Mouse (Mus musculus): ENCODE measurements around the gene Lyar. TPM values are rescaled to one million over a fixed set of nuclear protein-coding genes. Genes with fewer than 3 reads are reported as not detected.

Gene Lyar
- total and polyA plus RNA-seq, 3 experiments, result 134 to 314 (median 195) TPM

DNA sequence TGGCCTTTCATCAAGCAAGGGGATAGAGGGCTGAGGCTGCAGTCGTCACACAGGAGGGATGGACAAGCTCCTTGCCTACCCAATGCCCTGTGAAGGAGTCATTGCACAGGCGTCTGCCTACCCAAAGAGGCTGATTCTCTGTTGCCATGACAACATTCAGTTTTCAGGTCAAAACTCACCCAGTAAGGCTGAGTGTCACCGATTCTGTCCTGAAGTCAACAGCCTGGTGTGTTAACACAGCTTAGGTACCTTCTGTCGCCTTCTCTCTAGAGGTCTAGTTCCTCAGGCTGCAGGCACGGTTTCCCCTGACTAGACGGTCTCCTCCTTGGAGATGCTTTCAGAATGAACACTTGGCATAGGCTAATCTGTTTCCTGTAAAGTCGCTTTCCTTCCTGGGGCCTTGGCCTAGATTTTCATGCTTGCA, 15.0 kb upstream of the Lyar start:
- in situ Hi-C loops (cut with MboI; ENCODE audit: low pct_ligation_motif_present, low pct_unique_long_range_greater_than_20kb, low sequenced_read_pairs), result no loop called here
- no peak overlapping the region for H3K9ac ChIP-seq (ENCODE audit: insufficient read depth, low read depth)
- H3K4me2 ChIP-seq (ENCODE audit: insufficient read depth, low read depth, poor library complexity, severe bottlenecking), result no peak overlapping the region
- H3K79me2 ChIP-seq (replicated peaks; ENCODE audit: control insufficient read depth, extremely low read depth, insufficient read depth, poor library complexity, severe bottlenecking), result no peaks in the 10 kb centered on the region
- dilution Hi-C loops (cut with MboI; ENCODE audit: extremely low pct_ligation_motif_present, extremely low pct_unique_long_range_greater_than_20kb, low sequenced_read_pairs), result no loop called here
- no peak for DNase-seq (ENCODE audit: extremely low read depth)
- peaks cover 0 to 16% of the 10 kb centered on the region in 2 experiments; a peak in 2 of 4 replicates for H3K4me1 ChIP-seq (ENCODE audit: control insufficient read depth in 1 of 2, insufficient read depth in 2 of 2)
- no peaks in the 10 kb centered on the region for H3K27me3 ChIP-seq (replicated peaks)
- no peak overlapping the region for H3K4me3 ChIP-seq (replicated peaks in 1 of 3; ENCODE audit: low read depth in 2 of 3, low read length in 2 of 3, poor library complexity in 1 of 3)
- TF ChIP-seq MAX (IDR thresholded peaks at IDR 0.05; ENCODE audit: low read length) (no peak), ELF1 (IDR thresholded peaks at IDR 0.05; ENCODE audit: low read depth, low read length) (no peak), ZNF384 (IDR thresholded peaks at IDR 0.05; ENCODE audit: low read depth, low read length) (no peak), MAZ (IDR thresholded peaks at IDR 0.05; ENCODE audit: low read depth, low read length) (no peak), MXI1 (IDR thresholded peaks at IDR 0.05; ENCODE audit: low read depth, low read length) (no peak), RCOR1 (conservative IDR thresholded peaks at IDR 0.05; ENCODE audit: low read depth, low read length) (no peak), HCFC1 (IDR thresholded peaks at IDR 0.05; ENCODE audit: low read depth, low read length) (no peak)
- H3K9me3 ChIP-seq (replicated peaks; ENCODE audit: low read length), result no peaks in the 10 kb centered on the region
- H3K27ac ChIP-seq (ENCODE audit: insufficient read depth, low read depth), result no peak overlapping the region
- H3K36me3 ChIP-seq (replicated peaks in 1 of 2; ENCODE audit: control insufficient read depth in 1 of 2, insufficient read depth in 1 of 2, low read length in 1 of 2), result peaks cover 55 to 90% of the 10 kb centered on the region in 2 experiments

DNA sequence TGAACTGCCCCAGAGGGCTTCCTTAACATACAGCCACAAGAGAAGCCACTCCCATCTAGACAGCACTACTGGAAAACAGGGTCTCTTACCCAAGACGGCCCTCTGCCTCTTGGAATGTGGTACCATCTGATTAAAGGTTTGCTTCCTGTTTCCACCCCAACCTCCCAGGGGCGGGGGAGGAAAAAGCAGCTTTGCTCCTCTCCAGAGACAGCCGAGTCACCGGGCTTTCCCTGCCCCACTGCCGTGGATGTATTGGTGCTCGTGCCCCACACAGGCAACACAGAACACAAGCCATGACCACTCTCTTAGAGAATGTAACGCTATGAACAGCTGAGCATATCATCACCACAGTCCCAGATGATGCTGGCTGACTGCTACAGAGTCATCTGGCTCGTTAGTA, 11.3 kb upstream of the Lyar start:
- Histone ChIP-seq H3K27me3 (replicated peaks) (no peaks in the 10 kb centered on the region), H3K27ac (ENCODE audit: insufficient read depth, low read depth) (no peak overlapping the region), H3K79me2 (replicated peaks; ENCODE audit: control insufficient read depth, extremely low read depth, insufficient read depth, poor library complexity, severe bottlenecking) (no peaks in the 10 kb centered on the region), H3K36me3 (replicated peaks in 1 of 2; ENCODE audit: control insufficient read depth in 1 of 2, insufficient read depth in 1 of 2, low read length in 1 of 2) (peaks cover 41 to 86% of the 10 kb centered on the region in 2 experiments), H3K9ac (ENCODE audit: insufficient read depth, low read depth) (no peak overlapping the region), H3K9me3 (replicated peaks; ENCODE audit: low read length) (no peaks in the 10 kb centered on the region), H3K4me2 (ENCODE audit: insufficient read depth, low read depth, poor library complexity, severe bottlenecking) (no peak overlapping the region), H3K4me3 (replicated peaks in 1 of 3; ENCODE audit: low read depth in 2 of 3, low read length in 2 of 3, poor library complexity in 1 of 3) (no peak overlapping the region), H3K4me1 (ENCODE audit: control insufficient read depth in 1 of 2, insufficient read depth in 2 of 2) (peaks cover 0 to 31% of the 10 kb centered on the region in 2 experiments; a peak in 2 of 4 replicates)
- DNase-seq (ENCODE audit: extremely low read depth), result peak; percentile 17
- dilution Hi-C loops (cut with MboI; ENCODE audit: extremely low pct_ligation_motif_present, extremely low pct_unique_long_range_greater_than_20kb, low sequenced_read_pairs) (no loop called here), in situ Hi-C loops (cut with MboI; ENCODE audit: low pct_ligation_motif_present, low pct_unique_long_range_greater_than_20kb, low sequenced_read_pairs) (no loop called here)
- TF ChIP-seq ZC3H11A (IDR thresholded peaks at IDR 0.05; ENCODE audit: low read depth, low read length), result no peak
- no peak for TF ChIP-seq ZMIZ1 (IDR thresholded peaks at IDR 0.05; ENCODE audit: low read depth, low read length)

DNA sequence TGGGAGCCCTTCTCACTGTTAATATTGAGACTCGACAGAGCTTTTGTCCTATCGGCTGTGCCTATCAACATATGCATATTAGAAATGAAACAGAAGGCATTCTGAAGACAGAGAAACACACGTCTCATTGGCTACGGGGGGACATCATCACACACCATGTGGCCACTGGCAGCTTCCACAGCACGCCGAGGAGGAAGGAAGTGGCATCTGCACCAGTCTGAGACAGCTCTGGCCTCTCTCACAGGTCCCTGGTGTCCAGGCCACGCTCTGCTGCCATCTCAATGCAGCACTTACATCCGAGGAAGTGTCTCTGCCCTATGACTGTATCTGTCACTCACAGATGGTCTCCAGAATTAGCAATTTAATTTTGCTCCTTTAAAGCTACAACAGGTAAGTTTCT, 8.6 kb upstream of the Lyar start:
- Histone ChIP-seq H3K79me2 (replicated peaks; ENCODE audit: control insufficient read depth, extremely low read depth, insufficient read depth, poor library complexity, severe bottlenecking) (no peaks in the 10 kb centered on the region), H3K4me1 (ENCODE audit: control insufficient read depth in 1 of 2, insufficient read depth in 2 of 2) (peaks cover 0 to 31% of the 10 kb centered on the region in 2 experiments; a peak in 2 of 4 replicates), H3K27me3 (replicated peaks) (no peaks in the 10 kb centered on the region), H3K27ac (ENCODE audit: insufficient read depth, low read depth) (no peak overlapping the region), H3K36me3 (replicated peaks in 1 of 2; ENCODE audit: control insufficient read depth in 1 of 2, insufficient read depth in 1 of 2, low read length in 1 of 2) (peaks cover 40 to 85% of the 10 kb centered on the region in 2 experiments), H3K4me3 (replicated peaks in 1 of 3; ENCODE audit: low read depth in 2 of 3, low read length in 2 of 3, poor library complexity in 1 of 3) (no peak overlapping the region), H3K9me3 (replicated peaks; ENCODE audit: low read length) (no peaks in the 10 kb centered on the region), H3K9ac (ENCODE audit: insufficient read depth, low read depth) (no peak overlapping the region), H3K4me2 (ENCODE audit: insufficient read depth, low read depth, poor library complexity, severe bottlenecking) (no peak overlapping the region)
- in situ Hi-C loops (cut with MboI; ENCODE audit: low pct_ligation_motif_present, low pct_unique_long_range_greater_than_20kb, low sequenced_read_pairs), result no loop called here
- dilution Hi-C loops (cut with MboI; ENCODE audit: extremely low pct_ligation_motif_present, extremely low pct_unique_long_range_greater_than_20kb, low sequenced_read_pairs), result no loop called here
- no peak for TF ChIP-seq GABPA (IDR thresholded peaks at IDR 0.05; ENCODE audit: insufficient replicate concordance, low read depth, low read length)
- peak; percentile 51 for DNase-seq (ENCODE audit: extremely low read depth)

Data from CH12.LX (cell line).